Mouse (Mus musculus): ENCODE results near the gene Slc48a1.

DNA sequence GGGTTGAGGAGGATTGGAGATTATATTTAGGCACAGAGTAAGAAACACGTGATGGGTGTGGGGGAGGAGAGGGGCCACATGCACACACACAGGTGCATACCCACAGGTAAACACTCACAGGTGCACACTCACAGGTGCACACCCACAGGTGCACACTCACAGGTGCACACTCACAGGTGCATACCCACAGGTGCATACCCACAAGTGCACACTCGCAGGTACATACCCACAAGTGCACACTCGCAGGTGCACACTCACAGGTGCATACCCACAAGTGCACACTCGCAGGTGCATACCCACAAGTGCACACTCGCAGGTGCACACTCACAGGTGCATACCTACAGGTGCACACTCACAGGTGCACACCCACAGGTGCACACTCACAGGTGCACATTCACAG is 32.1 kb downstream of the Slc48a1 start:
- TF ChIP-seq POLR2A (IDR thresholded peaks at IDR 0.05; ENCODE audit: insufficient read length, low read depth) (no peak), MAX (IDR thresholded peaks at IDR 0.05; ENCODE audit: low read depth) (no peak), MYOG (IDR thresholded peaks at IDR 0.05; ENCODE audit: control insufficient read depth in 1 of 3, insufficient read depth in 1 of 3, insufficient read length in 2 of 3, low read depth in 2 of 3) (no peak), SRF (IDR thresholded peaks at IDR 0.05; ENCODE audit: control insufficient read depth, insufficient read length, low read depth) (no peak), TCF12 (IDR thresholded peaks at IDR 0.05; ENCODE audit: insufficient read depth, poor library complexity, severe bottlenecking) (no peak), CEBPB (IDR thresholded peaks at IDR 0.05; ENCODE audit: insufficient read depth, poor library complexity, severe bottlenecking) (no peak)

Measured in myocyte (in vitro differentiated cells).